Mouse (Mus musculus): ENCODE results near the gene Abcb9.

Gene Abcb9

DNA sequence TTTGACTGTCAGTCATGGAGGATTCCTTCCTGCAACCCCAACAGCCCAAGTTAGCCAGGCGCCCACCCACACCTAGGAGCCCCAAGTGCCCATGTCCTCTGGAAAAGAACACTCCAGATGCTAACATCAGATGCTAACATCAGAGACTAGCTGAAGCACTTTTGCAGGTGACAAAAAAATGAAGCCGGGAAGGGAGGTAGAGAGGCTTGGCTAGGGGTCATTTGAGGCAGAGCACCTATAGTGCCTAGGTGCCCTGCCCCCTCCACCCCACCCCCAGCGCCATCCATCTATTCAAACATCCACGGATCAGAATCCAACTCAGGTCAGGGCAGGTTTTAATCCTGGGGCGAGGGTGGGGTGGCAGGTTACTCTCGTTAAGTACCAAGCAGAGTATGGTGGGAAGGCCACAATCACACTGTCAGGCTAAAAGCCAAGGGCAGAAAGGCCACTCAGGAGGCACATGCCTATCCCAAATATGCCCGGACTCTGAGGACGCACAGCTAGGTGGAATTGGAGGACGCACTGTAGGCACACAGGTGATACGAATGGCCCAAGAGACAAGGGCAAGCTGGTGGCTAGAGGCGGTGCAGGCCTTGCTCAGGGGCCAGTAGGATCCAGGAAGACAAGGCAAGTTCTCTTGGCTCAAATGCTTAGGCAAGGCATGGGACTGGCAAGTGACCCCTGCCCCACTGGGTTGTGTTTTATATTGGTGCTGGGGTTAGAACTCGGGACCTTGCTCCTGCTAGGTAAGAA is 1.6 kb downstream of the Abcb9 start:
- DNase-seq (ENCODE audit: low spot score) = no peak

DNA sequence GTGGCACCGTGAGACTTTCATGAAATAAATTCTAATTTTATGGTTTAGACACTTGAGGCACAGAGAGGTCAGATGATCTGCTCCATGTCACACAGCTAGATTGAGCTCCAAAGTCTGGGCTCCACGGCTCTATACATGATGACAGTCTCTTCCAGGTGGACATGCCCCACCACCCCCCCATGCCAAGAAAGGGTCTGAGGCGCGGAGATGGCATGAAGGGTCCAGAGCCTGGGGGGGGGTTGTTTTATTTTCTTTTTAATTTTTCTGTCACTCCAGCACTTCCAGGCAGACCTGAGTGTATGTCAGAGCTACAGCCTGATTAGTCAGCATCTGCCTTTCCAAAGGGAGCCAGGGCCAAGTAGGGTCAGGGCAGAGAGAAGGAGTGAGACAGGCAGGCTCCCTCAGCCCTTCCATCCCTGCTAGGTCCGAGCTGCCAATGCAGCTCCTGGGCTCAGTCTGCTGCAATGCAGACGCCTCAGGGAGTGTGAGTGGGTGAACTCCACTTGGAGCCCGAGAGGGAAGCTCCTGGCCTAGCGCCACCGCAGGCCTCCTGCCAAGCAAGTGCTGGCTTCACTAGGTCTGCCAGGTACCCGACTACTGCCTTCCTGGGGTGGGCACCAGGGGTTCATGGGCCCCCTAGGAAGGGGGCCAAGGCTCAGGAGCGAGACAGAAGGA is 2.3 kb downstream of the Abcb9 start:
- no peak for DNase-seq (ENCODE audit: low spot score)

DNA sequence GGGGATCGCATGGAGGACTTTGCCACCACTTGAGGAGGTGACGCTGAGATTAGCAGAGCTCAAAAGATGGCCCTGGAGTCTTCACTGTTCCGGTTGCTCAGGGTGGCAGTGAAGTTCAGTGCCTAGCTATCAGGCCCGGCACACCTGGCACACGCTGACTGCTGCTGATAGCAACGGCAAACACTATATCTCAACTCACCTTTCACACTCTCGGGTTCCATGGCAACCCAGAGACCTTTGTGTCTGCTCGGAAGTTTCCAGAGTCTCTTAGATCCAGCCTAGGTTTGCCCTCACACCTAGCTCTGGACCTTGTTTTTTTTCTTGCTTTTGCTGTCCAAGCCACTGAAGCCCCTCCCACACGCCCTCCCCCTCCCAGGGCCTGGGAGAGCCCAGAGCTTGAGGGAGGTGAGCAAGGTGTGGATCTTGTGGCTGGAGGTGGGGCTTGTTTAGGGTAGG is 3.6 kb downstream of the Abcb9 start:
- no peak for DNase-seq (ENCODE audit: low spot score)

DNA sequence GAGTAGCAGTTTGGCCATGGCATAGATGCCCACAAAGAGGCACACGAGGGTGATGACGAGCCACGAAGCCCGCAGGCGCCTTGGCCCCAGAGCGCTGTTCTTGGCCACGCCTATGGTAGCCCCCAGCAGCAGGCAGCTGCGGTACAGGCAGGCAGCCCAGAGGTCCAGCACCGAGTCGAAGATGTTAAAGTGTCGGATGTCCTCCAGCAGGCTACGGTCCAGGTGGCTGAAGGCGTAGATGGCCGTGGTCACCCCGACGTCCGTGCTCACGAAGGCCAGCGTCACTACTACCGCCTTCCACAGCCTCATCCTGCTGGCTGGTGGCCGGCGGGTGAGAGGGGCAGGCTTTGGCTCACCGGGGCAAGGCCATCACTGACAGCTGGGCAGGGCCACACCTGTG is 5.7 kb downstream of the Abcb9 start:
- no peak for DNase-seq (ENCODE audit: low spot score)

DNA sequence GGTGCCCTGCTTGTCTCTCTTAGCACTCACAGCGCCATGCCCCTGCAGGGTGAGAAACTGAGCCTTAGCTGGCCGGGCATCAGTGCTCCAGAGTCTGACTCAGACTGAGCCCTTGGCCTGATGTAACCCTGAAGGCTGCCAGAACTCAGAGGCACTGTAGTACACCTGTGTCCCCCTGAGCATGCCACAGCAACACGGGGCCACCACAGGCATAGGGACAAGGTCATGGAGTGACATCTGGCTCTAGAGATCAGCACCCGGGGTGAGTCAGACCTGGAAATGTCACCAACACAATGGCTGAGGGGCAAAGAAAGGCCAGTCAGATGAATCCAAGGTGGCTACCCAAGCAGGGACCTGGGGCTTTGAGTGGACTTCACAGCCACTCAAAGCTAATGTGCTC is 8.7 kb downstream of the Abcb9 start:
- no peak for DNase-seq (ENCODE audit: low spot score)

DNA sequence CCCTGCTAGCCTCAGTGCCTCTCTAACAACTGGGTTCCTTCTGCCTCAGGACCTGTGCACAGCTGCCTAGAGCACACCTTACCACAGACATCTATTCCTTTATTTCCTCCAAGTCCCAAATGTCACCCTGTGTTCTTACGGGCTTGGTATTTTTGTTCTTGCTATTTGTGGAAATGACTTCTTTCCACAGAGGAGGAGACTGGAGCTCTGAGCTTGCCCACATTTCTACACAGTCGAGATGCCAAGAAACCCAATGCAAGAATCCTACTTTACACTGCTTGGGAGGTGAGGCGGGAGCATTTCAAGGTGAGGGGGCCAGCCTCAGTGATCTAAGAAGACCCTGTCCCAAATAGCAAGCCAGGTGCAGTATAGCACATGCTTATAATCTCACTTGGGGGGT is 10.1 kb downstream of the Abcb9 start:
- DNase-seq (ENCODE audit: low spot score) = no peak

DNA sequence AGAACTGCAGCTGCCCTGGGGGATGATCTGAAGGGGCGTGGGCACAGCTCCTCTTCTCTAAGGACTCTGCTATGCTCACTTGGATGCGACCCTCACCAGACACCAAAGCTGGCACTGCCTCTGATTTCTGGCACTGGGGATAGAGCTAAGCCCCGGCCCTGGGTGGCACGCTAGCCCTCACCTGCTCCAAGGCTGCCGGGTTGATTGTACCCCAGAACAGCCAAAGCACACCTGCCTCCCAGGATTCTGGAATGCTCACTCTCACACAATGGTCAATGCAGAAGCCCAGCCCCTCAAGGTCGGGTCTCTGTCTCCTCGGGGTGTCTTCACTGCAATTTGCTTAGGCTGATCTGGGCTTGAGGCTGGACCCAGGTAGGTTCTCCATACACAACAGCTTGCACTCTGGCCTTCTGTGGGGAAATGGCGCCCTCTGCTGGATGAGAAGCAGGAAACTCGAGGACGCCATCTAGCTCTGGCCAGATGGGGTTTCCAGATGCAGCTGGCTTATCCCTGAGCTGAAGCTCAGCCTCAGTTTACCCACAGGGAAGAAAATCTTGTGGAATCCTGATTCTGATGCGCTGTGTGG is 10.9 kb downstream of the Abcb9 start:
- DNase-seq (ENCODE audit: low spot score) = peak; percentile 84

DNA sequence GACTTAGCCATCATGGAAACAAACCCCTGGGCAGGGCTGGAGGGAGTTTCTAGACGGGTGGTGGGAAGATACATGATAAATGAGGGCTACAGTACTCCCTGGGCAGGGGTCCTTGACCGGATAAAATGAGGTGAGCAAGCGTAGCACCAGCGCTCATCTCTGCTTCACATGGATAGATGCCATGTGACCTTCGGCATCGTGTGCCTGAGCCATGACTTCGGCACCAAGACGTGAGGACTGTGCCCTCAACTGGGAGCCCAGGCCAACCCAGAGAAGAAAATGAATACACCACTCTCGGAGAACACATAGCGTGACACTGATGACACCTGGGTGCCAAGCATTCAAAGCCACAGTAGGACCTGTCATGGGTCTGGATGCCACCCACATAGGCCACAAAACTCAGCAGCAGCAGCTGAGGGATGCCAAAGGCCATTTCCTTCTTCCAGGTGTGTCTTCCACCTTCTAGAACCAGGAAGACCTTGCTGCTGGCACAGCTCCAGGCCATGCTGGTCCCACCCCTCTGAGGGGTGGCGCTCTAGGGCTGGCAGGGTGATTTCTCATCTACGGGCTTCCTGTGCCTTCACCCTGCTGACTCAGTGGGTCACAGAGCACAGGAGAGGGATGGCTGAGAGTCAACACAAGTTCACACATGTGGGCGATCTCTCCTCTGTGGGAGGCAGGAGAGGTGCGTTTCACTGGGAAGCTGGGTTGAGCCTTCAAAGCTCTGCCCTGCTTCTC is 11.6 kb downstream of the Abcb9 start:
- peak; percentile 88 for DNase-seq (ENCODE audit: low spot score)

DNA sequence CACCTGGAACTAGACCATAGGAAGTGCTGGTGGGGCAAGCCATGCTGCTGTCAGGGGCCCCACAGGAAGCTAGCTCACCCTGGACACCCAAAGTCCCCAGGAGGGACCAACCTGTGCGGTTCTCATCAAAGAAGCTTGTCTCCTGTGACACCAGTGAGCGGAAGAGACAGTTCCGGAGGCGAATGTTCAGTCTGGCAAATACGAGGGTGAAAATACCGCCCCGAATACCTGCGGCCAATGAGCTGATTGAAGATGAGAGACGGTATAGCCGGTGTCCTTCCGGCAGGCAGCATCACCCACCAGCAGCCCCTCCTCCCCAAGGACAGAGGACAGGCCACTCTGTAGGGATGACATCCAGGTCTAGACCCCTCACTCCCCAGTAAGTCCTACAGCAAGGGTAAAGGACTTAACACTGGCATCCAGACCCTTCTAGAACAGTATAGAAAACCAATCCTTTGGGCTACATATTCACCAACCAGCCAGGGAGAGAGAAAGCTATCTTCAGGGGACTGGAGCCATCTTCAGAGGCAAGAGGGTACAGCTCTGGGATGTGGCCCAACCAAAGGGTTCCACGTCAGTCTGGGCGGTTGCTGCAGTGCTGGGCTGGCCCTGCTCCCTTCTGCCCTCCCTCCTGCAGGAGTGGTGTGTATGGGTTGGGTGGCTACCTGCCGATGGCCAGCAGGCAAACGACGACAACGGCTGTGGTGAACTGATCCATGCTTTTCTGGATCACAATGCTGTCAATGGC is 12.5 kb downstream of the Abcb9 start:
- DNase-seq (ENCODE audit: low spot score) = peak; percentile 42

DNA sequence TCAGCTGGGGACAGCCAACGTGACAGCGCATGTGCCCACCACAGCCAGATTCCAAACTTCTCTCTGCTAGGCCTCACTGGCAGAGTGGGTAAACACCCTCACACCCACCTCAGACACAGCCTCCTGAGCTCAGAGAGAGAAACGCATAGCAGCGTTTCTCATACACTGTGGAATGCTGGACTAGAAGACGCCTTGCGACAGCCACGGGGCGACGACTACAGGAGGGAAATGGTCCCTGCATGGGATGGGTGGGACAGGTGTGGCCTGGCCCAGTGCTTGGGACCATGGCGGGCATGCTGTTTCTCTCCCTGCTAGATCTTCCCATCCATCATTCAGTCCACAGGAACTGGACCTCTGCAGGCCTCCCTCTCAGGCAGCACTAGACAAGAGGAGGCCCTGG is 13.2 kb downstream of the Abcb9 start:
- no peak for DNase-seq (ENCODE audit: low spot score)

DNA sequence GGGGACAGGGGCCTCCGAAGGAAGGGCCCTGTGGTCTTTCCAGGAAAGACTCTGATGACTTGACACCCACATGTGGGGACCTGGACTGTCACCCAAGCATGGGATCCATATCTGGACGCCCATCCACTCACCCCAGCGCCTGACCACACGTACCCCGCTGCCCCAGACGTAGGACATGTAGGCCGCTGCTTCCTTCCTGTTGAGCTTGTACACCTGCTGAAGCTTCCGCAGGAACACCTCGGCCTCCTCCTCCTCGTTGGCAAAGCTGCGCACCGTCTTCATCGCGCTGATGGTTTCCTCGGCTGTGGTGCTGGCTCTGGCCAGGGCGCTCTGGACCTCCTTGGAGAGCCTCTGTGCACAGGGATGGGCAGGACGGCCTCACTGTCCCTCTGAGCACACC is 15.7 kb downstream of the Abcb9 start:
- peak; percentile 55 for DNase-seq (ENCODE audit: low spot score)

DNA sequence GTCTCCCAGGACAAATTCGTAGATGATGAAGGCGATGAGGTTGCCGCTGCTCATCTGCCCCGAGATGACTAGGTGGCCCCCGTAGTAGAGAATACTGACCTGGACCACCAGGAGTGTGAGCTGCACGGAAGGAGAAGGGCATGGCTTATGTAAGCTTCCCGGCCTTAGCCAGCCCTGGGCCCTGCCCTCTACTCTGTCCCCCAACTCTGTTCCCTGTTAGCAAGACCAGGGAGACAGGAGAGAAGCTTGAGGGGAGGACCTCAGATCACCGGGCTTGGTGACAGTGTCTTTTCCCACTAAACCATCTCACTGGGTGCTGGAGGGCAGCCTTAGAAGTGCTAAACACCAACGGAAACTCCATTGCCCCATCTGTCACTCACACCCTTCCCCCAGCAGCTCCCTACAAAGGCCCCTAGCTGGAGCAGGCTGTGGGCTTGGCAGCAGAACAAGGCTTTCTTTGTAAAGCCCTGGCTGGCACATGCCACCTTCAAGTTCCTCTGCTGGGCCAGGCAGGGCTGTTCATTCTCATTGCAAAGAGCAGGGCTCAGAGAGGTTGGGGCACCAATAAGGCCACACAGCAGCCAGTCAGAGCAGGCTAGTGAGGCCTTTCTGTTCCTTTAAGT is 16.7 kb downstream of the Abcb9 start:
- peak; percentile 74 for DNase-seq (ENCODE audit: low spot score)

DNA sequence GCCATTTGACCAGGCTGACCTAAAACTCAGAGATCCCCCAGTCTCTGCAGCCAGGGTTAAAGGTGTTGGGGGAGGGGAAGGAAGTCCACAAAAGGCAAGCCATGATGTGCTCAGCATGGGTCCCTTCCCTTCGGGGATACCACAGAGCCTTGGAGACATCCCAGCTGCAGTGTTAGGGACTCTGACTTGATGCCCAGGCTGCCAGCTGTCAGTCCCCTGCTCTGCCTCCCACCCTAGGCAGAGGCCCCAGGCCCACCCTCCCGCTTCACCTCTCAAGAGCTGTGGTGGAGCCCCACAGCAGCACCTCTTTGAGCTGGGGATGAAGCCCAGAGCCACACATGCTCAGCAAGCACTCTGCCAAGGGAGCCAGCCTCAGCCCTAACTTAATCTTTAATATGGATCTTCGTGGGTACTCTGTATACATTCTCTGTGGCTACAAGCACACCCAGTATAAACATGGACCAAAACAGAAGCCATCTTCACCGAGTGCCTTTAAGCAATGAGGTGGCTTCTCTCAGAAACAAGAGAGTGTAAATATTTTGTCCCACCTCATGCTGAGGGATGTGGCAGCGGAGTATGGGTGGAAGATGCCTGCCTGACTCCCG is 17.6 kb downstream of the Abcb9 start:
- DNase-seq (ENCODE audit: low spot score) = peak; percentile 36

DNA sequence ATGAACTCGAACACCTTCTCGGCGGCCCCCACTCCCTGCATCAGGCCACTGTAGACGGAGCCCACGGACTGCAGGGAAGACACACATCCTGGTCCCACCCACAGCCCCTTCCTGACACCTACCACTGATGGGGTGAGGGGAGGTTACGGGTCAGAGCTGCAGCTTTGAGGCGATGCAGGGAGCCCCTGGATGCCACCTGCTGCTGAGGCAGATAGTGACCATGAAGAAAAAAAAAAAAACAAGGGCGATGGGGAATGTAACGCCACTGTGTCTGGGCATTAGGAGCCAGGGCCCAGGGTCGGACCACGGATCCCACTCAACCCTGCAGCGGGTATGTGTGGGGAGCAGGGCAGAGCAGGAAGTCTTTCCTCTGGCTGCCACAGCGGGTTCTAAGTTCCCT is 18.4 kb downstream of the Abcb9 start:
- peak; percentile 10 for DNase-seq (ENCODE audit: low spot score)

DNA sequence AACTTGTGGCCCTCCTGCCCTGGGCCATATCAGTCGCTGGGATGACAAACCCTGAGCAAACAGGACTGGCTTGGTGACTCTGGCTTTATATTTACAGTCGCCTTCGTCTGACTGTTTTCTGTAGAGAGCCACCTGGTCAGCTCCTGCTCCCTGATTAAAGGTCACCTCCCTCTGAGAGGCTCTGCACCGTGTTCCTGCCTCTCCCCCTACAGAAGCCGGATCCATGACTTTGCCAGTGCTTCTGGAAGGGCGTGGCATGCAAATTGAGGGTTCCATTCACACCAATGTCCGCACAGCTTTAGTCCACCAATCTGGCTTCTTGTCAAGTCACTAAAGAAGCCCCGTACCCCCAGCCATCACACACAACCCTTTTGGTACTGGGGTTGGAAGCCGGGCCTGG is 19.0 kb downstream of the Abcb9 start:
- peak; percentile 8 for DNase-seq (ENCODE audit: low spot score)

DNA sequence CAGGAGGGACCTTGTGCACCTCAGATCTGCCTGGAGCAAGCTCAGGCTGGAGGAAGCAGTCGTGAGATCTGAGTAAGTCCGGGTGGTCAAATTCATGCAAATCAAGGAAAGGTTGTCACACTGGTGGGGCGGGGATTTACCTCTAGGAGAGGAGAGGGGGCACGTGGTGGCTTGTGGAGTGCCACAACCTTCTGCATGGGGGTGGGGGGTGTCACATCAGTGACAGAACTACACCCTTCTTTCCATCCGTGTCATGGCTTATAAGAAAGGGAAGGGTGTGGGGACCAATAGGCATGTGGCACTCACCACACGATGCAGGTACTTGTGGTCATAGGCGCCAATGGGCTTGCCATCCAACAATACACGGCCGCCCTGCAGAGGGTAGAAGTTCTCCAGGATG is 19.9 kb downstream of the Abcb9 start:
- peak; percentile 63 for DNase-seq (ENCODE audit: low spot score)

DNA sequence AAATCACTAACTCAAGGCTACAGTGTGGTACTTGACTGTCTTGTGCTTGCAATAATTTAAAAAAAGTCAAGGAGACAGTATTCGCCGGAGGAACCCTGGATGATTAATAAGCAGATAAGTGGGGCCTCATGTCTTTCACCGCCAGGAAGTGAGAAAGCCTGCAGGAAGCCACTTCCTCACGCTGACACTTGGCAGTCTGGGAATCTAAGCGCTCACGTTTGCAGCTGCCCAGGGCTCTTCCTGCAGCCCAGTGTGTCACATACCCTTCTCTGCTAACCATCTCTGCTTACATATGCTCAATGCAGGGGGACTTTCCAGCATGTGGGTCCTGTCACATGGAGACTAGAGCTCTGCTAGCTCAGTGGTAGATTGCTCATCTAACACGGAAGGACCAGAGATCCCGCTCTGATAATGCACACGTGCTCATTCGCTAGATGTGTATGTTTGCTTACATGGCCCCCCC is 20.7 kb downstream of the Abcb9 start:
- peak; percentile 82 for DNase-seq (ENCODE audit: low spot score)

DNA sequence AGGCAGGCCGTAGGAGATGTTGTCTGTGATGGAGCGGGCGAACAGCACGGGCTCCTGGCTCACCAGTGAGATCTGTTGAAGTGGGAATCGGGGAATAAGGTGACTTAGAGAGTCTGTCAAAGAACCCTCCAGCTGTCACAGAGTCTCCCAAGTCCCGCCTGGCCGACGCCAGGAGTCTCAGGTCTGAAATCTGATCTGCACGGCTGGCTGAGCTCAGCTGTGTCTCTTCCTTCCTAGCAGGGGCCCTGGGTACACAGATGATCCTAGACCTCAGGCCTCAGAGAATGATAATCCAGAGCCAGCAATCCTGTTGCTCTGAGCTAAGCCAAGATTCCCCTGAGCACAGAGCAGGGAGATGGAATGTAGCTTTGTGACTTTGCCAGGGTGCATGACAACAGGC is 21.9 kb downstream of the Abcb9 start:
- DNase-seq (ENCODE audit: low spot score) = no peak

DNA sequence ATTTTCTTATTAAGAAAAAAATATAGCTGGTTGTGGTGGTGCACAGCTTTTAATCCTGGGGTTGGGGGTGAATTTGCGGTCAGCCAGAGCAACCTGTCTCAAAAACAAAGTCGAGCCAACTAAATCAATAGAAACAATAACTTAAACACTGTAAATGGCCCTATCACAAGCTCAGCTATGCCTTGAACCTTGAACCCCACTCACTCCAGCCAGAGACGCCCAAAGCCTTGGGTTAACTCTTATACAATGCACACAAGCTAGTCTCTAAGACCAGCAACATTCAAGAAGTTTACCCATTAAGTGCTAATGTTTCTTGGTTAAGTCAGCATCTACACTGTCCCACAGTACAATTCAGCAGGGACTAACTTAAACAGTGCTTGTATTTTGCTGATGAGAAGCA is 25.9 kb downstream of the Abcb9 start:
- no peak for DNase-seq (ENCODE audit: low spot score)

DNA sequence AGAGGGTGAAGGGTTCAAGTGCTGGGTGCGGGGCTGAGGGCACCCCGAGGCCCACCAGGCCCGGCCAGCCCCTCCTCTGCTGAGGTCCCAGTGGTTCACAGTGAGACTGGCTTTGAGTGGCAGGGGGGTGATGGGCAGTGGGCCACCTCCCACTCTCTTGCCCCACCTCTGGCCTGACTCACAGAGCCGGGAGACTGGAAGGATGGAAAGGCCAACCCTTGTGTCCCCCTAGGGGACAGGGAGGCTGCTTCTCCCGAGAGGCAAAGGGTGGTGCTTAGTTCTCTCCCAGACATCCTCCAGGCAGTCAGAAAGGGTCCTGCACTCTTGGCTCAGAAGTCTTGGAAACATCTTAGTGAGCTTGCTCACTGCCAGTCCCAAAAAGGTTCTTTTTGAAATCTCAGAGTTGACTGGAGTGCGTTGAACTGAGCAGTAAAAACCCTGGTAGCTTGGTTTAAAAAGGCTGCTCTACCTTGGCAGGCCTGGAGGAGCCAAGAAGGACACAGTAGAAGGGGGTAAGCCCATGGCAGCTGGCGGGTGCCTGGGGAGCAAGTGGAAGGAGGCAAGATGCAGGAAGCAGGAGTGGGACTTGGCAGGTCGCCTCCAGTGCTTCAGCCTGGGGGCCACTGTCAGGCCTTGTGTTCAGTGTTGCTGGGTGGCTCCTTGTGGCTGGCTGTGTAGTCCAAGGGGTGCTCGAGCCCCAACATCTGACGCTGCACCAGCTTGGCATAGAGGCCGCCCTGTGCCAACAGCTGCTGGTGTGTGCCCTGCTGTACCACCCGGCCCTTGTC is 33.4 kb downstream of the Abcb9 start:
- no peak for DNase-seq (ENCODE audit: low spot score)

Data from T-cell, adult 2 months (primary cell).